Mouse (Mus musculus): Measurements from ENCODE around the gene Hist1h2ai. TPM values are rescaled to one million over a fixed set of nuclear protein-coding genes. Genes with fewer than 3 reads are reported as not detected.
"Not testable (repeated sequence)": the region's sequence is repeated elsewhere in the genome, so short reads cannot be mapped to it uniquely, and the experiment has no call there.

The Hist1h2ai gene
- total and polyA plus RNA-seq, 3 experiments: 8.2 to 1,435 TPM; not detected in 1

GRCm38 (mm10) chr13:21753524-21754285 is 37.5 kb downstream of the Hist1h2ai start, which contains the start of the genes Hist1h2ak and Hist1h2bn:
Gene Hist1h2ak (minus strand): TSS chr13:21753827.
Gene Hist1h2bn (plus strand): TSS chr13:21754123.
- not testable (repeated sequence) for H3K27me3 ChIP-seq (ENCODE audit: control insufficient read depth in 1 of 2, insufficient read depth in 2 of 2, low read length in 2 of 2); H3K79me2 ChIP-seq (ENCODE audit: control insufficient read depth, insufficient read depth, low read length, poor library complexity); H3K9me3 ChIP-seq (replicated peaks; ENCODE audit: insufficient read depth, low read length); H3K4me1 ChIP-seq (ENCODE audit: control insufficient read depth in 1 of 2, insufficient read depth in 2 of 2, low read length in 2 of 2)
- H3K36me3 ChIP-seq (ENCODE audit: control insufficient read depth in 1 of 2, insufficient read depth in 2 of 2, low read length in 2 of 2): peaks cover 0 to 23% of the 10 kb centered on the region in 2 experiments; a peak in 2 of 4 replicates
- TF ChIP-seq UBTF (IDR thresholded peaks at IDR 0.05; ENCODE audit: borderline replicate concordance, insufficient read depth, low read depth, low read length): peak; percentile 85
- TF ChIP-seq POLR2A (IDR thresholded peaks at IDR 0.05; ENCODE audit: control insufficient read depth in 1 of 2, insufficient read depth in 1 of 2, low read depth in 1 of 2, low read length in 2 of 2, poor library complexity in 1 of 2): peak; percentile 56 to 86
- TF ChIP-seq CTCF (IDR thresholded peaks at IDR 0.05 in 2 of 3, conservative IDR thresholded peaks at IDR 0.05 in 1 of 3; ENCODE audit: control insufficient read depth in 1 of 3, insufficient read depth in 1 of 3, low read depth in 2 of 3, low read length in 3 of 3, poor library complexity in 1 of 3, severe bottlenecking in 1 of 3): 0 out of 6 replicates have a peak, but pooled peaks of 1 of the 3 experiments have one; percentile 1
- peak; percentile 99 for TF ChIP-seq TBP (IDR thresholded peaks at IDR 0.05; ENCODE audit: low read depth, low read length)
- H3K27ac ChIP-seq (ENCODE audit: control insufficient read depth, low read depth, low read length): peak within 1 kb of the TSS; percentile 97
- H3K4me3 ChIP-seq (ENCODE audit: control insufficient read depth in 1 of 2, insufficient read depth in 1 of 2, low read depth in 2 of 2, low read length in 2 of 2): peak within 1 kb of the TSS; percentile 5 to 55
- DNase-seq (ENCODE audit: low read depth, low spot score): peak; percentile 98
- peak within 1 kb of the TSS; percentile 82 for H3K9ac ChIP-seq (ENCODE audit: control insufficient read depth, low read depth, low read length, poor library complexity, severe bottlenecking)

DNA sequence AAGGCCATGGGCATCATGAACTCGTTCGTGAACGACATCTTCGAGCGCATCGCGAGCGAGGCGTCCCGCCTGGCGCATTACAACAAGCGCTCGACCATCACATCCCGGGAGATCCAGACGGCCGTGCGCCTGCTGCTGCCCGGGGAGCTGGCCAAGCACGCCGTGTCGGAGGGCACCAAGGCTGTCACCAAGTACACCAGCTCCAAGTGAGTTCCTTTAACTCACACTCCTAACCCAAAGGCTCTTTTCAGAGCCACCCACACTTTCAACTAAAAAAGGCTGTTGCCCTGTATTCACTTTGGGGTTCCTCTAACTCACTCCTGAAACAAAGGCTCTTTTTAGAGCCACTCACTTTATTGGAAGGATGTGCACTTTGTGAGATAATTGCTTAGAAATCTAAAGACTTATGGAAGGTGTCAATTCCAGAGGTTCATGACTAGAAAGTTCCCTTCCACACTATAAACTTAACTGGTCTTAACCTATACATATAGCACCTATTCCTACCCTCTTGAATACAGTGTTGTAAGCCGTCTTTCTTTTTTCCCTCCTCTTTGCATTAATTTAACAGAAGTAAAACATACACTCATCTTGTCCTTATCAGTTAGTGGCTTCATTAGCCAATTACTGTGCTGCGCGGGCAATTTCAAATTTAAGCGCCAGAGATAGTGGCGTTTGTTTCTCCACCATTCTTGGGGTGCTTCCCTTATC is 38.2 kb downstream of the Hist1h2ai start:
- H3K9me3 ChIP-seq (replicated peaks; ENCODE audit: insufficient read depth, low read length); H3K4me1 ChIP-seq (ENCODE audit: control insufficient read depth in 1 of 2, insufficient read depth in 2 of 2, low read length in 2 of 2); H3K27me3 ChIP-seq (ENCODE audit: control insufficient read depth in 1 of 2, insufficient read depth in 2 of 2, low read length in 2 of 2); H3K79me2 ChIP-seq (ENCODE audit: control insufficient read depth, insufficient read depth, low read length, poor library complexity): not testable (repeated sequence)
- peak; percentile 91 for DNase-seq (ENCODE audit: low read depth, low spot score)
- Histone ChIP-seq H3K9ac (ENCODE audit: control insufficient read depth, low read depth, low read length, poor library complexity, severe bottlenecking) (peak overlapping the region; percentile 82), H3K36me3 (ENCODE audit: control insufficient read depth in 1 of 2, insufficient read depth in 2 of 2, low read length in 2 of 2) (peaks cover 0 to 19% of the 10 kb centered on the region in 2 experiments; a peak in 2 of 4 replicates), H3K4me3 (ENCODE audit: control insufficient read depth in 1 of 2, insufficient read depth in 1 of 2, low read depth in 2 of 2, low read length in 2 of 2) (peak overlapping the region in 1 of 2 experiments; percentile 23; a peak in 1 of 4 replicates), H3K27ac (ENCODE audit: control insufficient read depth, low read depth, low read length) (peak overlapping the region; percentile 97)
- TF ChIP-seq POLR2A (IDR thresholded peaks at IDR 0.05; ENCODE audit: control insufficient read depth in 1 of 2, insufficient read depth in 1 of 2, low read depth in 1 of 2, low read length in 2 of 2, poor library complexity in 1 of 2) (peak; percentile 88 to 92), POLR2AphosphoS5 (IDR thresholded peaks at IDR 0.05; ENCODE audit: borderline replicate concordance, low read depth, low read length) (peak; percentile 83; the same call in 1 of the 2 replicates), UBTF (IDR thresholded peaks at IDR 0.05; ENCODE audit: borderline replicate concordance, insufficient read depth, low read depth, low read length) (peak; percentile 82; the same call in 1 of the 2 replicates), TBP (IDR thresholded peaks at IDR 0.05; ENCODE audit: low read depth, low read length) (peak; percentile 83; the same call in 1 of the 2 replicates)

DNA sequence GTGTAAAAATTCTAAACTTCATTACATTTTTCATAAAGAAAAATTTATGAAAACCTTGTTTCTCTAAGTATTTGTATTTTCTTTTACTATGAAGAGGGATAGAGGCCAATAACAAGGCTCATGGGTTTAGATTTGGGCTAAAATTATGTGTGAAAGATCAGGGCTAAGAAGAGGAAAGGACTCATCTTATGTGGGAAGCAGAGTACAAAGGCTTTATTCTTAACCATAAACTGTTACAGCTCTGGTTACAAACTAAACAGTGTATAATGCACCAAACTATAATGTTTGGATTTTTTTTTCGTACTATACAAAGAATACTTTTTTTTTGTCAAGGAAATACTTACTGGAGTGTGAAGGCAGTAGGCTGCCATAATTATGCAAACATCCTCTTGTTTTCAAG is 39.5 kb downstream of the Hist1h2ai start:
- Histone ChIP-seq H3K4me3 (ENCODE audit: control insufficient read depth in 1 of 2, insufficient read depth in 1 of 2, low read depth in 2 of 2, low read length in 2 of 2) (no peak overlapping the region; a peak in 1 of 4 replicates), H3K27ac (ENCODE audit: control insufficient read depth, low read depth, low read length) (peak overlapping the region; percentile 97; the same call in 1 of the 2 replicates), H3K4me1 (ENCODE audit: control insufficient read depth in 1 of 2, insufficient read depth in 2 of 2, low read length in 2 of 2) (peaks cover 0 to 5% of the 10 kb centered on the region in 2 experiments; a peak in 3 of 4 replicates), H3K9me3 (replicated peaks; ENCODE audit: insufficient read depth, low read length) (no peaks in the 10 kb centered on the region), H3K79me2 (ENCODE audit: control insufficient read depth, insufficient read depth, low read length, poor library complexity) (no peaks in the 10 kb centered on the region; the same call in 1 of the 2 replicates), H3K27me3 (ENCODE audit: control insufficient read depth in 1 of 2, insufficient read depth in 2 of 2, low read length in 2 of 2) (no peaks in the 10 kb centered on the region), H3K9ac (ENCODE audit: control insufficient read depth, low read depth, low read length, poor library complexity, severe bottlenecking) (peak overlapping the region; percentile 82), H3K36me3 (ENCODE audit: control insufficient read depth in 1 of 2, insufficient read depth in 2 of 2, low read length in 2 of 2) (peaks cover 0 to 19% of the 10 kb centered on the region in 2 experiments; a peak in 2 of 4 replicates)
- DNase-seq (ENCODE audit: low read depth, low spot score): peak; percentile 51
- TF ChIP-seq MXI1 (IDR thresholded peaks at IDR 0.05; ENCODE audit: low read depth, low read length) (no peak), CHD1 (IDR thresholded peaks at IDR 0.05; ENCODE audit: low read depth, low read length) (no peak), JUND (IDR thresholded peaks at IDR 0.05; ENCODE audit: low read depth, low read length) (no peak), POLR2AphosphoS2 (IDR thresholded peaks at IDR 0.05; ENCODE audit: low read length) (no peak), ZKSCAN1 (IDR thresholded peaks at IDR 0.05; ENCODE audit: low read depth, low read length) (no peak), E2F4 (IDR thresholded peaks at IDR 0.05; ENCODE audit: borderline replicate concordance, low read depth, low read length) (no peak), BHLHE40 (IDR thresholded peaks at IDR 0.05; ENCODE audit: borderline replicate concordance, low read depth, low read length) (no peak), CTCF (IDR thresholded peaks at IDR 0.05 in 2 of 3, conservative IDR thresholded peaks at IDR 0.05 in 1 of 3; ENCODE audit: control insufficient read depth in 1 of 3, insufficient read depth in 1 of 3, low read depth in 2 of 3, low read length in 3 of 3, poor library complexity in 1 of 3, severe bottlenecking in 1 of 3) (no peak), MEF2A (IDR thresholded peaks at IDR 0.05; ENCODE audit: extremely low read depth, insufficient replicate concordance, low read depth, low read length, poor library complexity, severe bottlenecking) (no peak), TAL1 (IDR thresholded peaks at IDR 0.05; ENCODE audit: low read length) (no peak), RAD21 (IDR thresholded peaks at IDR 0.05; ENCODE audit: low read depth, low read length) (no peak), SMC3 (IDR thresholded peaks at IDR 0.05; ENCODE audit: low read depth, low read length) (no peak), MAFK (IDR thresholded peaks at IDR 0.05; ENCODE audit: borderline replicate concordance, low read depth, low read length) (no peak), HCFC1 (IDR thresholded peaks at IDR 0.05; ENCODE audit: low read depth, low read length) (no peak)
